ENCODE assay signal across 21 mouse cellular contexts in the genomic region with DNA sequence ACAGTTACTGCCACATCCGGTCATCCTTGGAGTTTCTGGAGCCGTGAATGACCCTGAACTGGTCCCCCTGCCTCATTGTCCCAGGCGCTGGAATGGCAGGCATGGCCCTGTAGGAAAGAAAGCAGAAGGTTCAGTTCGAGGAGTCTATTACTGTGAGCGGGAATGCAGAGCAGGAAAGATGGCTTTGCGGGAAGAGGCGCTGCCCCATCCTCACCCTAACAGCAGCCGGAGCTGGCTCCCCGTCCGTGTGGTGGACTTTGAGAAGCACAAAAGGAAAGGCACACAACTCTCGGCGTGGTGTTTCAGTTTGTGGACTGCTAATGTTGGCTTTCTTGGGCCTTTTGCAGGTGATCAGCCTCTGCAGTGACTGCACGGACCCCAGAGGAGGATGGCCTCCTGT. TPM values are rescaled to one million over a fixed set of nuclear protein-coding genes. Genes with fewer than 3 reads are reported as not detected.
DNase-seq lines count a peak whose midpoint lies in the region; ATAC-seq lines count a peak whose summit lies in the region.
"Had no signal": no experiment of that assay in that cellular context is flagged by ENCODE, and none has a peak within 500 bp of the region (broad histone marks: within the 10 kb centered on the region; RNA-seq: fewer than 3 reads in every experiment).

No protein-coding gene starts in this region.

- H3K36me3 ChIP-seq in heart, embryonic 10.5 days, result no peaks in the 10 kb centered on the region
- H3K36me3 ChIP-seq in embryonic facial prominence, embryonic 10.5 days (replicated peaks), result no peaks in the 10 kb centered on the region
- no peaks in the 10 kb centered on the region for H3K36me3 ChIP-seq in hindbrain, embryonic 13.5 days
- H3K36me3 ChIP-seq in midbrain, embryonic 11.5 days (ENCODE audit: control insufficient read depth, insufficient read depth, low read length), result no peaks in the 10 kb centered on the region
- H3K36me3 ChIP-seq: embryonic facial prominence, embryonic 12.5 days; liver, embryonic 15.5 days had no signal

- ATAC-seq in hindbrain, embryonic 13.5 days (ENCODE audit: low FRiP score), result no peak
- no peak for ATAC-seq in midbrain, embryonic 11.5 days (ENCODE audit: low FRiP score)
- ATAC-seq in granulocyte monocyte progenitor cell, adult 5-6 weeks (replicated peaks; ENCODE audit: poor library complexity, severe bottlenecking), result no peak

- H3K4me3 ChIP-seq in heart, embryonic 10.5 days, result 0 out of 2 replicates have a peak overlapping the region, but pooled peaks have one; percentile 71
- 0 out of 2 replicates have a peak overlapping the region, but pooled peaks have one; percentile 72 for H3K4me3 ChIP-seq in embryonic facial prominence, embryonic 10.5 days
- no peak overlapping the region for H3K4me3 ChIP-seq in hindbrain, embryonic 13.5 days
- no peak overlapping the region for H3K4me3 ChIP-seq in midbrain, embryonic 11.5 days (ENCODE audit: low read depth, low read length)

- peaks cover 31% of the 10 kb centered on the region for H3K4me1 ChIP-seq in heart, embryonic 10.5 days
- peaks cover 26% of the 10 kb centered on the region for H3K4me1 ChIP-seq in embryonic facial prominence, embryonic 10.5 days
- peaks cover 20% of the 10 kb centered on the region for H3K4me1 ChIP-seq in hindbrain, embryonic 13.5 days (replicated peaks)
- peaks cover 4% of the 10 kb centered on the region for H3K4me1 ChIP-seq in midbrain, embryonic 11.5 days (ENCODE audit: control insufficient read depth, insufficient read depth, low read length)

- DNase-seq in heart, embryonic 10.5 days (ENCODE audit: low spot score), result no peak
- DNase-seq in heart, adult 18-20 months, result no peak
- DNase-seq in embryonic facial prominence, embryonic 10.5 days (ENCODE audit: low spot score), result no peak
- no peak for DNase-seq in midbrain, embryonic 11.5 days (ENCODE audit: low spot score, missing footprints)
- DNase-seq in spleen, adult 12 weeks (ENCODE audit: low spot score), result no peak
- DNase-seq in kidney, postnatal 4 days, result no peak
- DNase-seq: adrenal gland, postnatal 25 days; cerebellum, postnatal 14 days; gastrocnemius, adult 2 months; heart, postnatal 10 days; kidney, postnatal 36 days; layer of hippocampus, postnatal 36 days; left cerebral cortex, postnatal 4 days; lung, postnatal 10 days; right cerebral cortex, postnatal 4 days; thymus, adult 2 months had no signal

- no peak overlapping the region for H3K27ac ChIP-seq in heart, embryonic 10.5 days
- H3K27ac ChIP-seq in embryonic facial prominence, embryonic 10.5 days (replicated peaks), result peak overlapping the region; percentile 41
- 0 out of 2 replicates have a peak overlapping the region, but pooled peaks have one; percentile 12 for H3K27ac ChIP-seq in hindbrain, embryonic 13.5 days
- H3K27ac ChIP-seq in midbrain, embryonic 11.5 days (ENCODE audit: low read depth, low read length), result no peak overlapping the region

- no peaks in the 10 kb centered on the region for H3K27me3 ChIP-seq in heart, embryonic 10.5 days (ENCODE audit: insufficient read depth, poor library complexity, severe bottlenecking)
- H3K27me3 ChIP-seq in embryonic facial prominence, embryonic 10.5 days (replicated peaks; ENCODE audit: low read depth, poor library complexity, severe bottlenecking), result no peaks in the 10 kb centered on the region
- 0 out of 2 replicates have a peak, but pooled peaks cover 4% of the 10 kb centered on the region for H3K27me3 ChIP-seq in hindbrain, embryonic 13.5 days
- H3K27me3 ChIP-seq in midbrain, embryonic 11.5 days (ENCODE audit: control insufficient read depth, insufficient read depth, low read length), result no peaks in the 10 kb centered on the region
- H3K27me3 ChIP-seq: embryonic facial prominence, embryonic 12.5 days had no signal

- no peaks in the 10 kb centered on the region for H3K9me3 ChIP-seq in heart, embryonic 10.5 days
- H3K9me3 ChIP-seq in embryonic facial prominence, embryonic 10.5 days, result no peaks in the 10 kb centered on the region
- H3K9me3 ChIP-seq in hindbrain, embryonic 13.5 days, result no peaks in the 10 kb centered on the region
- H3K9me3 ChIP-seq in midbrain, embryonic 11.5 days (ENCODE audit: control insufficient read depth, low read length), result no peaks in the 10 kb centered on the region
- H3K9me3 ChIP-seq: embryonic facial prominence, embryonic 12.5 days; liver, embryonic 15.5 days had no signal

- 85% methylated on average over 13 of the region's 13 CpGs for WGBS in heart, embryonic 10.5 days
- 90% methylated on average over 13 of the region's 13 CpGs for WGBS in embryonic facial prominence, embryonic 10.5 days
- WGBS in hindbrain, embryonic 13.5 days, result 91% methylated on average over 13 of the region's 13 CpGs
- 90% methylated on average over 13 of the region's 13 CpGs for WGBS in midbrain, embryonic 11.5 days

- H3K9ac ChIP-seq in hindbrain, embryonic 13.5 days, result 0 out of 2 replicates have a peak overlapping the region, but pooled peaks have one; percentile 85
- peak overlapping the region; percentile 54 for H3K9ac ChIP-seq in midbrain, embryonic 11.5 days (ENCODE audit: low read length)
- H3K9ac ChIP-seq: embryonic facial prominence, embryonic 12.5 days had no signal

- H3K4me2 ChIP-seq in hindbrain, embryonic 13.5 days, result no peak overlapping the region
- H3K4me2 ChIP-seq in midbrain, embryonic 11.5 days, result no peak overlapping the region

RNA-seq across cellular contexts. Expression of a gene that starts 0.7 kb away (rescaled TPM):
- polyA plus RNA-seq in heart, embryonic 10.5 days (2016; fragmentation: Nextera tagmentation; extraction: Ambion mirVana), result 120 and 143 TPM in 2 replicates
- total RNA-seq in heart, adult 18-20 months (2021), result 10 to 100 TPM; 42.4 to 46.2 TPM
- 173 and 179 TPM in 2 replicates for polyA plus RNA-seq in embryonic facial prominence, embryonic 10.5 days (2016; fragmentation: Nextera tagmentation; extraction: Ambion mirVana)
- 157 and 162 TPM in 2 replicates for polyA plus RNA-seq in hindbrain, embryonic 13.5 days (2015; fragmentation: Nextera tagmentation; extraction: Ambion mirVana)
- polyA plus RNA-seq in midbrain, embryonic 11.5 days (2014; fragmentation: Nextera tagmentation; extraction: Ambion mirVana), result 161 and 166 TPM in 2 replicates
- 19.4 and 22.3 TPM in 2 replicates for total RNA-seq in granulocyte monocyte progenitor cell, adult 5-6 weeks (2014; fragmentation: Nextera tagmentation)
- 35.9 and 38.9 TPM in 2 replicates for total RNA-seq in granulocyte monocyte progenitor cell, adult 5-6 weeks (2017)

RNA-seq across cellular contexts. Expression of a gene that starts 11.4 kb away (rescaled TPM):
- polyA plus RNA-seq in heart, embryonic 10.5 days (2016; fragmentation: Nextera tagmentation; extraction: Ambion mirVana), result 1.1 and 1.6 TPM in 2 replicates
- 10 to 100 TPM; 13.7 to 14.4 TPM for total RNA-seq in heart, adult 18-20 months (2021)
- polyA plus RNA-seq in embryonic facial prominence, embryonic 10.5 days (2016; fragmentation: Nextera tagmentation; extraction: Ambion mirVana), result 4.7 and 5.1 TPM in 2 replicates
- polyA plus RNA-seq in hindbrain, embryonic 13.5 days (2015; fragmentation: Nextera tagmentation; extraction: Ambion mirVana), result 13.3 and 17.7 TPM in 2 replicates
- 10.9 and 12.4 TPM in 2 replicates for polyA plus RNA-seq in midbrain, embryonic 11.5 days (2014; fragmentation: Nextera tagmentation; extraction: Ambion mirVana)
- total RNA-seq in granulocyte monocyte progenitor cell, adult 5-6 weeks (2014; fragmentation: Nextera tagmentation), result 0.30 and 0.49 TPM in 2 replicates
- 0.90 and 3.5 TPM in 2 replicates for total RNA-seq in granulocyte monocyte progenitor cell, adult 5-6 weeks (2017)

RNA-seq across cellular contexts. Expression of a gene that starts 18.1 kb away (rescaled TPM):
- polyA plus RNA-seq in heart, embryonic 10.5 days (2016; fragmentation: Nextera tagmentation; extraction: Ambion mirVana), result 0.07 and 0.29 TPM in 2 replicates
- total RNA-seq in heart, adult 18-20 months (2021), result not detected
- polyA plus RNA-seq in embryonic facial prominence, embryonic 10.5 days (2016; fragmentation: Nextera tagmentation; extraction: Ambion mirVana), result 0.30 and 0.40 TPM in 2 replicates
- polyA plus RNA-seq in hindbrain, embryonic 13.5 days (2015; fragmentation: Nextera tagmentation; extraction: Ambion mirVana), result 0.61 and 0.95 TPM in 2 replicates
- polyA plus RNA-seq in midbrain, embryonic 11.5 days (2014; fragmentation: Nextera tagmentation; extraction: Ambion mirVana), result 0.61 and 0.77 TPM in 2 replicates
- not detected in 2 replicates for total RNA-seq in granulocyte monocyte progenitor cell, adult 5-6 weeks (2014; fragmentation: Nextera tagmentation)
- 0.15 TPM in 1 of 2 replicates, not detected in the other for total RNA-seq in granulocyte monocyte progenitor cell, adult 5-6 weeks (2017)
- total RNA-seq: gastrocnemius, adult 2 months; heart, adult 8-10 months had no signal
- polyA plus RNA-seq: liver, embryonic 15.5 days had no signal

RNA-seq across cellular contexts. Expression of a gene that starts 22.8 kb away (rescaled TPM):
- polyA plus RNA-seq in heart, embryonic 10.5 days (2016; fragmentation: Nextera tagmentation; extraction: Ambion mirVana), result 2,378 and 2,634 TPM in 2 replicates
- 1,000 to 10,000 TPM; 1,029 to 1,075 TPM for total RNA-seq in heart, adult 18-20 months (2021)
- 3,888 and 3,901 TPM in 2 replicates for polyA plus RNA-seq in embryonic facial prominence, embryonic 10.5 days (2016; fragmentation: Nextera tagmentation; extraction: Ambion mirVana)
- 2,665 and 2,711 TPM in 2 replicates for polyA plus RNA-seq in hindbrain, embryonic 13.5 days (2015; fragmentation: Nextera tagmentation; extraction: Ambion mirVana)
- polyA plus RNA-seq in midbrain, embryonic 11.5 days (2014; fragmentation: Nextera tagmentation; extraction: Ambion mirVana), result 2,833 and 3,086 TPM in 2 replicates
- total RNA-seq in granulocyte monocyte progenitor cell, adult 5-6 weeks (2014; fragmentation: Nextera tagmentation), result 5,658 and 6,549 TPM in 2 replicates
- 2,742 and 3,425 TPM in 2 replicates for total RNA-seq in granulocyte monocyte progenitor cell, adult 5-6 weeks (2017)

RNA-seq across cellular contexts. Expression of a gene that starts 31.3 kb away (rescaled TPM):
- polyA plus RNA-seq in heart, embryonic 10.5 days (2016; fragmentation: Nextera tagmentation; extraction: Ambion mirVana), result 49.6 and 58.4 TPM in 2 replicates
- 10 to 100 TPM; 18.9 to 19.8 TPM for total RNA-seq in heart, adult 18-20 months (2021)
- polyA plus RNA-seq in embryonic facial prominence, embryonic 10.5 days (2016; fragmentation: Nextera tagmentation; extraction: Ambion mirVana), result 67.8 and 72.3 TPM in 2 replicates
- polyA plus RNA-seq in hindbrain, embryonic 13.5 days (2015; fragmentation: Nextera tagmentation; extraction: Ambion mirVana), result 55.6 and 61.9 TPM in 2 replicates
- 31.2 and 35.4 TPM in 2 replicates for polyA plus RNA-seq in midbrain, embryonic 11.5 days (2014; fragmentation: Nextera tagmentation; extraction: Ambion mirVana)
- 12.1 and 24.0 TPM in 2 replicates for total RNA-seq in granulocyte monocyte progenitor cell, adult 5-6 weeks (2014; fragmentation: Nextera tagmentation)
- total RNA-seq in granulocyte monocyte progenitor cell, adult 5-6 weeks (2017), result 7.4 and 7.6 TPM in 2 replicates

Comparison
In these comparisons a context has a peak if more than half of its experiments do, and no peak if none do; other contexts are left out.
1. H3K27ac ChIP-seq: peak in embryonic facial prominence, embryonic 10.5 days (single experiment) and hindbrain, embryonic 13.5 days (single experiment); none in heart, embryonic 10.5 days (single experiment) and midbrain, embryonic 11.5 days (single experiment).
2. H3K4me3 ChIP-seq: peak in heart, embryonic 10.5 days (single experiment) and embryonic facial prominence, embryonic 10.5 days (single experiment); none in hindbrain, embryonic 13.5 days (single experiment) and midbrain, embryonic 11.5 days (single experiment).